Mouse (Mus musculus) limb, embryonic 15.5 days (tissue): ENCODE measurements around the gene Tdp1. TPM values are rescaled to one million over a fixed set of nuclear protein-coding genes. Genes with fewer than 3 reads are reported as not detected.

Experiments used
- ATAC-seq: fragments of 200-750 bp; cut with Nextera tagmentation; 2 replicates; pipeline ENCODE4 v1.8.0; 2017; ENCODE audit warnings: low read depth, moderate TSS enrichment; ENCODE audit not compliant: insufficient number of reproducible peaks, low FRiP score, low TSS enrichment
- H3K27ac ChIP-seq: fragments of 300-500 bp; sonication (generic); 2 replicates; pipeline ENCODE4 v1.5.1; 2015; ENCODE audit warnings: moderate library complexity, mild to moderate bottlenecking, inconsistent platforms
- H3K27me3 ChIP-seq: fragments of 300-500 bp; sonication (generic); 2 replicates; pipeline ENCODE4 v1.6.1; 2015; ENCODE audit warnings: inconsistent platforms
- H3K36me3 ChIP-seq: fragments of 300-500 bp; sonication (generic); 2 replicates; pipeline ENCODE4 v1.6.1; 2015; ENCODE audit warnings: inconsistent platforms
- H3K4me1 ChIP-seq: fragments of 300-500 bp; sonication (generic); 2 replicates; pipeline ENCODE4 v1.6.1; 2015; ENCODE audit warnings: inconsistent platforms
- H3K4me2 ChIP-seq: fragments of 300-500 bp; sonication (generic); 2 replicates; pipeline ENCODE4 v1.6.1; 2015; ENCODE audit warnings: mild to moderate bottlenecking, inconsistent platforms
- H3K4me3 ChIP-seq: fragments of 300-500 bp; sonication (generic); 2 replicates; pipeline ENCODE4 v1.5.1; 2015; ENCODE audit warnings: mild to moderate bottlenecking, inconsistent platforms
- H3K9ac ChIP-seq: fragments of 300-500 bp; sonication (generic); 2 replicates; pipeline ENCODE4 v1.6.1; 2015; ENCODE audit warnings: inconsistent platforms
- H3K9me3 ChIP-seq: fragments of 300-500 bp; sonication (generic); 2 replicates; pipeline ENCODE4 v1.6.1; 2016; ENCODE audit warnings: inconsistent platforms
- WGBS: fragments of 180-500 bp; shearing (Covaris S2); methylation state at CpG from one replicate; pipeline ENCODE4 v1.1.7; 2015; 5-methylcytosine and 5-hydroxymethylcytosine counted together
- polyA plus RNA-seq: library from polyadenylated mRNA; unstranded; fragments of >200 nt; fragmentation: Nextera tagmentation; extraction: Ambion mirVana; gene quantifications from 2 replicates; pipeline ENCODE4 v1.2.1, GENCODE M21; 2015

The Tdp1 gene
- polyA plus RNA-seq, 1 experiment from 2014 or later = 50.0 TPM

GRCm38 (mm10) chr12:99933630-99934029 lies 49.3 kb downstream of the Tdp1 start:
- Histone ChIP-seq H3K27me3 (no peaks in the 10 kb centered on the region), H3K9me3 (no peaks in the 10 kb centered on the region), H3K4me1 (no peaks in the 10 kb centered on the region), H3K4me2 (no peak overlapping the region), H3K9ac (no peak overlapping the region), H3K4me3 (no peak overlapping the region), H3K36me3 (peaks cover 36% of the 10 kb centered on the region), H3K27ac (no peak overlapping the region)
- WGBS = 89% methylated on average over 3 of the region's 3 CpGs
- no peak for ATAC-seq

GRCm38 (mm10) chr12:99935403-99935802 lies 51.1 kb downstream of the Tdp1 start:
- Histone ChIP-seq H3K27me3 (no peaks in the 10 kb centered on the region), H3K9ac (no peak overlapping the region), H3K4me2 (no peak overlapping the region), H3K36me3 (peaks cover 41% of the 10 kb centered on the region), H3K27ac (no peak overlapping the region), H3K4me3 (no peak overlapping the region), H3K4me1 (no peaks in the 10 kb centered on the region), H3K9me3 (no peaks in the 10 kb centered on the region)
- no peak for ATAC-seq
- WGBS = 89% methylated on average over 8 of the region's 8 CpGs

- H3K9me3 ChIP-seq = no peaks in the 10 kb centered on the region
- no peak overlapping the region for H3K9ac ChIP-seq
- H3K27me3 ChIP-seq = no peaks in the 10 kb centered on the region
- no peaks in the 10 kb centered on the region for H3K4me1 ChIP-seq
- ATAC-seq = no peak
- H3K4me2 ChIP-seq = no peak overlapping the region
- H3K36me3 ChIP-seq = peaks cover 48% of the 10 kb centered on the region
- H3K27ac ChIP-seq = no peak overlapping the region
- 60% methylated on average over 4 of the region's 4 CpGs for WGBS
- no peak overlapping the region for H3K4me3 ChIP-seq
Measured at GRCm38 (mm10) chr12:99938476-99938875, 54.2 kb downstream of the Tdp1 start.

- 84% methylated on average over 6 of the region's 6 CpGs for WGBS
- H3K27me3 ChIP-seq = no peaks in the 10 kb centered on the region
- H3K27ac ChIP-seq = no peak overlapping the region
- H3K9me3 ChIP-seq = no peaks in the 10 kb centered on the region
- no peak overlapping the region for H3K4me3 ChIP-seq
- no peak overlapping the region for H3K9ac ChIP-seq
- ATAC-seq = no peak
- peaks cover 52% of the 10 kb centered on the region for H3K36me3 ChIP-seq
- no peaks in the 10 kb centered on the region for H3K4me1 ChIP-seq
- no peak overlapping the region for H3K4me2 ChIP-seq
Measured at GRCm38 (mm10) chr12:99939179-99939578, 54.9 kb downstream of the Tdp1 start.

- Histone ChIP-seq H3K27me3 (no peaks in the 10 kb centered on the region), H3K4me3 (no peak overlapping the region), H3K4me1 (no peaks in the 10 kb centered on the region), H3K9me3 (no peaks in the 10 kb centered on the region), H3K9ac (no peak overlapping the region), H3K36me3 (peaks cover 43% of the 10 kb centered on the region), H3K4me2 (no peak overlapping the region), H3K27ac (no peak overlapping the region)
- ATAC-seq = no peak
- 90% methylated on average over 7 of the region's 7 CpGs for WGBS
Measured at GRCm38 (mm10) chr12:99940704-99941103, 56.4 kb downstream of the Tdp1 start.

GRCm38 (mm10) chr12:99942441-99942840 lies 58.1 kb downstream of the Tdp1 start:
- no peak overlapping the region for H3K27ac ChIP-seq
- H3K36me3 ChIP-seq = peaks cover 28% of the 10 kb centered on the region
- H3K4me1 ChIP-seq = no peaks in the 10 kb centered on the region
- no peak overlapping the region for H3K4me3 ChIP-seq
- no peaks in the 10 kb centered on the region for H3K27me3 ChIP-seq
- no peak for ATAC-seq
- no peak overlapping the region for H3K9ac ChIP-seq
- no peak overlapping the region for H3K4me2 ChIP-seq
- no peaks in the 10 kb centered on the region for H3K9me3 ChIP-seq
- 77% methylated on average over 8 of the region's 8 CpGs for WGBS

- no peak for ATAC-seq
- Histone ChIP-seq H3K9me3 (no peaks in the 10 kb centered on the region), H3K4me2 (no peak overlapping the region), H3K27ac (no peak overlapping the region), H3K27me3 (no peaks in the 10 kb centered on the region), H3K4me1 (no peaks in the 10 kb centered on the region), H3K9ac (no peak overlapping the region), H3K36me3 (peaks cover 8% of the 10 kb centered on the region), H3K4me3 (no peak overlapping the region)
- WGBS = 59% methylated on average over 7 of the region's 7 CpGs
Measured at GRCm38 (mm10) chr12:99952928-99953327, 68.6 kb downstream of the Tdp1 start.

GRCm38 (mm10) chr12:99956411-99956810 lies 72.1 kb downstream of the Tdp1 start:
- Histone ChIP-seq H3K4me2 (no peak overlapping the region), H3K27ac (no peak overlapping the region), H3K4me1 (no peaks in the 10 kb centered on the region), H3K9ac (no peak overlapping the region), H3K27me3 (peaks cover 12% of the 10 kb centered on the region), H3K9me3 (no peaks in the 10 kb centered on the region), H3K36me3 (no peaks in the 10 kb centered on the region; the same call in 1 of the 2 replicates), H3K4me3 (no peak overlapping the region)
- ATAC-seq = no peak
- 81% methylated on average over 7 of the region's 7 CpGs for WGBS

GRCm38 (mm10) chr12:99958068-99959060 lies 74.0 kb downstream of the Tdp1 start:
- Histone ChIP-seq H3K36me3 (no peaks in the 10 kb centered on the region), H3K4me2 (no peak overlapping the region), H3K4me1 (no peaks in the 10 kb centered on the region), H3K27me3 (peaks cover 20% of the 10 kb centered on the region), H3K4me3 (no peak overlapping the region), H3K27ac (no peak overlapping the region), H3K9me3 (no peaks in the 10 kb centered on the region), H3K9ac (no peak overlapping the region)
- 62% methylated on average over 9 of the region's 9 CpGs for WGBS
- no peak for ATAC-seq

GRCm38 (mm10) chr12:99959291-99959690 lies 75.0 kb downstream of the Tdp1 start:
- no peaks in the 10 kb centered on the region for H3K9me3 ChIP-seq
- no peak overlapping the region for H3K27ac ChIP-seq
- peaks cover 2% of the 10 kb centered on the region for H3K4me1 ChIP-seq
- peaks cover 29% of the 10 kb centered on the region for H3K27me3 ChIP-seq
- H3K36me3 ChIP-seq = no peaks in the 10 kb centered on the region
- no peak overlapping the region for H3K4me3 ChIP-seq
- no peak for ATAC-seq
- no peak overlapping the region for H3K9ac ChIP-seq
- H3K4me2 ChIP-seq = no peak overlapping the region

- Histone ChIP-seq H3K27ac (no peak overlapping the region), H3K4me3 (no peak overlapping the region), H3K9ac (no peak overlapping the region), H3K4me2 (no peak overlapping the region), H3K27me3 (peaks cover 35% of the 10 kb centered on the region), H3K36me3 (no peaks in the 10 kb centered on the region), H3K9me3 (no peaks in the 10 kb centered on the region), H3K4me1 (peaks cover 9% of the 10 kb centered on the region)
- 29% methylated on average over 10 of the region's 10 CpGs for WGBS
- no peak for ATAC-seq
Measured at GRCm38 (mm10) chr12:99959930-99960329, 75.6 kb downstream of the Tdp1 start.

- H3K4me1 ChIP-seq = peaks cover 16% of the 10 kb centered on the region
- H3K4me2 ChIP-seq = no peak overlapping the region
- H3K9ac ChIP-seq = no peak overlapping the region
- no peaks in the 10 kb centered on the region for H3K36me3 ChIP-seq
- peaks cover 43% of the 10 kb centered on the region for H3K27me3 ChIP-seq
- no peak for ATAC-seq
- H3K4me3 ChIP-seq = no peak overlapping the region
- 86% methylated on average over 7 of the region's 7 CpGs for WGBS
- H3K27ac ChIP-seq = no peak overlapping the region
- H3K9me3 ChIP-seq = no peaks in the 10 kb centered on the region
Measured at GRCm38 (mm10) chr12:99960675-99961074, 76.4 kb downstream of the Tdp1 start.
